Mouse (Mus musculus): Measurements from ENCODE around the gene Fxr2. TPM values are rescaled to one million over a fixed set of nuclear protein-coding genes. Genes with fewer than 3 reads are reported as not detected.
"Not testable (repeated sequence)": the region's sequence is repeated elsewhere in the genome, so short reads cannot be mapped to it uniquely, and the experiment has no call there.

The Fxr2 gene
- polyA plus RNA-seq, 1 experiment: 132 TPM

GRCm38 (mm10) chr11:69606832-69607231 is 26.0 kb upstream of the Fxr2 start:
- H3K27ac ChIP-seq (ENCODE audit: insufficient read depth, low read length): no peak overlapping the region
- no peaks in the 10 kb centered on the region; the same call in 1 of the 2 replicates for H3K4me1 ChIP-seq (ENCODE audit: control insufficient read depth, insufficient read depth, low read length)
- TF ChIP-seq CTCF (IDR thresholded peaks at IDR 0.05; ENCODE audit: extremely low read depth, insufficient read depth, low read length): no peak
- TF ChIP-seq POLR2A (IDR thresholded peaks at IDR 0.05; ENCODE audit: extremely low read depth, insufficient read depth, low read length): no peak
- no peak overlapping the region for H3K4me3 ChIP-seq (ENCODE audit: insufficient read depth, low read length)

- TF ChIP-seq CTCF (IDR thresholded peaks at IDR 0.05; ENCODE audit: extremely low read depth, insufficient read depth, low read length) (no peak), POLR2A (IDR thresholded peaks at IDR 0.05; ENCODE audit: extremely low read depth, insufficient read depth, low read length) (no peak)
- Histone ChIP-seq H3K27ac (ENCODE audit: insufficient read depth, low read length) (no peak overlapping the region), H3K4me1 (ENCODE audit: control insufficient read depth, insufficient read depth, low read length) (no peaks in the 10 kb centered on the region; the same call in 1 of the 2 replicates), H3K4me3 (ENCODE audit: insufficient read depth, low read length) (no peak overlapping the region)
Observed at GRCm38 (mm10) chr11:69608525-69608924, 24.3 kb upstream of the Fxr2 start.

- H3K4me3 ChIP-seq (ENCODE audit: insufficient read depth, low read length): no peak overlapping the region
- no peaks in the 10 kb centered on the region; the same call in 1 of the 2 replicates for H3K4me1 ChIP-seq (ENCODE audit: control insufficient read depth, insufficient read depth, low read length)
- TF ChIP-seq POLR2A (IDR thresholded peaks at IDR 0.05; ENCODE audit: extremely low read depth, insufficient read depth, low read length) (no peak), CTCF (IDR thresholded peaks at IDR 0.05; ENCODE audit: extremely low read depth, insufficient read depth, low read length) (no peak)
Observed at GRCm38 (mm10) chr11:69609416-69609815, 23.4 kb upstream of the Fxr2 start.

GRCm38 (mm10) chr11:69610899-69611298 is 21.9 kb upstream of the Fxr2 start:
- TF ChIP-seq CTCF (IDR thresholded peaks at IDR 0.05; ENCODE audit: extremely low read depth, insufficient read depth, low read length) (no peak), POLR2A (IDR thresholded peaks at IDR 0.05; ENCODE audit: extremely low read depth, insufficient read depth, low read length) (no peak)
- Histone ChIP-seq H3K27ac (ENCODE audit: insufficient read depth, low read length) (no peak overlapping the region), H3K4me3 (ENCODE audit: insufficient read depth, low read length) (no peak overlapping the region), H3K4me1 (ENCODE audit: control insufficient read depth, insufficient read depth, low read length) (no peaks in the 10 kb centered on the region; the same call in 1 of the 2 replicates)

More at GRCm38 (mm10) chr11:69609416-69609815, 23.4 kb upstream of the Fxr2 start:
- no peak overlapping the region for H3K27ac ChIP-seq (ENCODE audit: insufficient read depth, low read length)

GRCm38 (mm10) chr11:69613553-69614256 is 19.1 kb upstream of the Fxr2 start:
- Histone ChIP-seq H3K27ac (ENCODE audit: insufficient read depth, low read length) (no peak overlapping the region; the same call in 1 of the 2 replicates), H3K4me3 (ENCODE audit: insufficient read depth, low read length) (no peak overlapping the region), H3K4me1 (ENCODE audit: control insufficient read depth, insufficient read depth, low read length) (no peaks in the 10 kb centered on the region)
- TF ChIP-seq POLR2A (IDR thresholded peaks at IDR 0.05; ENCODE audit: extremely low read depth, insufficient read depth, low read length) (no peak), CTCF (IDR thresholded peaks at IDR 0.05; ENCODE audit: extremely low read depth, insufficient read depth, low read length) (peak; percentile 82)

GRCm38 (mm10) chr11:69614257-69614588 is 18.6 kb upstream of the Fxr2 start:
- not testable (repeated sequence) for H3K27ac ChIP-seq (ENCODE audit: insufficient read depth, low read length); H3K4me3 ChIP-seq (ENCODE audit: insufficient read depth, low read length); H3K4me1 ChIP-seq (ENCODE audit: control insufficient read depth, insufficient read depth, low read length)

- Histone ChIP-seq H3K4me3 (ENCODE audit: insufficient read depth, low read length) (no peak overlapping the region), H3K4me1 (ENCODE audit: control insufficient read depth, insufficient read depth, low read length) (no peaks in the 10 kb centered on the region), H3K27ac (ENCODE audit: insufficient read depth, low read length) (no peak overlapping the region)
- TF ChIP-seq CTCF (IDR thresholded peaks at IDR 0.05; ENCODE audit: extremely low read depth, insufficient read depth, low read length) (no peak), POLR2A (IDR thresholded peaks at IDR 0.05; ENCODE audit: extremely low read depth, insufficient read depth, low read length) (no peak)
Observed at GRCm38 (mm10) chr11:69616781-69617180, 16.0 kb upstream of the Fxr2 start.

- TF ChIP-seq POLR2A (IDR thresholded peaks at IDR 0.05; ENCODE audit: extremely low read depth, insufficient read depth, low read length) (no peak), CTCF (IDR thresholded peaks at IDR 0.05; ENCODE audit: extremely low read depth, insufficient read depth, low read length) (no peak)
- no peak within 1 kb of the TSS for H3K4me3 ChIP-seq (ENCODE audit: insufficient read depth, low read length)
- H3K4me1 ChIP-seq (ENCODE audit: control insufficient read depth, insufficient read depth, low read length): peaks cover 2% of the 10 kb centered on the region; the same call in 1 of the 2 replicates
- H3K27ac ChIP-seq (ENCODE audit: insufficient read depth, low read length): no peak within 1 kb of the TSS
Observed at GRCm38 (mm10) chr11:69617805-69618204, 15.0 kb upstream of the Fxr2 start, which contains the start of gene Shbg. TSS of gene Shbg (minus strand) at chr11:69617905.

GRCm38 (mm10) chr11:69620394-69621081 is 12.3 kb upstream of the Fxr2 start:
- H3K27ac ChIP-seq (ENCODE audit: insufficient read depth, low read length): no peak overlapping the region
- H3K4me1 ChIP-seq (ENCODE audit: control insufficient read depth, insufficient read depth, low read length): peaks cover 3% of the 10 kb centered on the region; the same call in 1 of the 2 replicates
- H3K4me3 ChIP-seq (ENCODE audit: insufficient read depth, low read length): no peak overlapping the region; the same call in 1 of the 2 replicates
- TF ChIP-seq CTCF (IDR thresholded peaks at IDR 0.05; ENCODE audit: extremely low read depth, insufficient read depth, low read length) (no peak), POLR2A (IDR thresholded peaks at IDR 0.05; ENCODE audit: extremely low read depth, insufficient read depth, low read length) (no peak)

All from cortical plate, adult 2 months (tissue).